Mouse (Mus musculus) liver, postnatal 0 days (tissue): ENCODE results near the gene Det1.

Experiments
- CTCF ChIP-seq: sonication (generic); IDR thresholded peaks from 2 replicates; pipeline ENCODE4 v1.5.1; 2016; ENCODE audit warnings: antibody characterized with exemption, low read depth
- EP300 ChIP-seq: IDR thresholded peaks from 2 replicates; pipeline ENCODE4 v1.6.1; 2016; ENCODE audit warnings: antibody characterized with exemption, low read depth, mild to moderate bottlenecking

- no peak for TF ChIP-seq CTCF
- no peak for TF ChIP-seq EP300
Observed at GRCm38 (mm10) chr7:78807192-78807591, 39.9 kb downstream of the Det1 start.
